Mouse (Mus musculus) intestine, embryonic 16.5 days (tissue): ENCODE measurements around the gene Mbnl2. TPM values are rescaled to one million over a fixed set of nuclear protein-coding genes. Genes with fewer than 3 reads are reported as not detected.

ENCODE experiments used
- ATAC-seq: fragments of 200-750 bp; cut with Nextera tagmentation; 2 replicates; pipeline ENCODE4 v1.8.0; 2017; ENCODE audit warnings: moderate TSS enrichment, moderate library complexity
- H3K27ac ChIP-seq: fragments of 300-500 bp; sonication (generic); 2 replicates; pipeline ENCODE4 v1.5.1; 2014; ENCODE audit warnings: mild to moderate bottlenecking, low read length
- H3K27me3 ChIP-seq: fragments of 300-500 bp; sonication (generic); replicated peaks from 2 replicates; pipeline ENCODE4 v1.6.1; 2014; ENCODE audit warnings: low read length, control low read depth, mixed read lengths; ENCODE audit not compliant: control insufficient read depth, insufficient read depth
- H3K36me3 ChIP-seq: fragments of 300-500 bp; sonication (generic); 2 replicates; pipeline ENCODE4 v1.6.1; 2014; ENCODE audit warnings: low read length, control low read depth; ENCODE audit not compliant: control insufficient read depth, insufficient read depth
- H3K4me1 ChIP-seq: fragments of 300-500 bp; sonication (generic); 2 replicates; pipeline ENCODE4 v1.6.1; 2014; ENCODE audit warnings: low read length, control low read depth, mixed read lengths; ENCODE audit not compliant: control insufficient read depth, insufficient read depth
- H3K4me2 ChIP-seq: fragments of 300-500 bp; sonication (generic); 2 replicates; pipeline ENCODE4 v1.6.1; 2014; ENCODE audit warnings: low read depth, low read length, control low read depth
- H3K4me3 ChIP-seq: fragments of 300-500 bp; sonication (generic); 2 replicates; pipeline ENCODE4 v1.5.1; 2014; ENCODE audit warnings: mild to moderate bottlenecking, low read length
- H3K9ac ChIP-seq: fragments of 300-500 bp; sonication (generic); 2 replicates; pipeline ENCODE4 v1.6.1; 2014; ENCODE audit warnings: low read depth, low read length
- H3K9me3 ChIP-seq: fragments of 300-500 bp; sonication (generic); 2 replicates; pipeline ENCODE4 v1.6.1; 2016; ENCODE audit warnings: low read length, control low read depth; ENCODE audit not compliant: control insufficient read depth
- WGBS: fragments of 180-500 bp; shearing (Covaris S2); extraction: QIAGEN DNeasy Blood & Tissue Kit; methylation state at CpG from one replicate; pipeline ENCODE4 v1.1.7; 2014; 5-methylcytosine and 5-hydroxymethylcytosine counted together
- polyA plus RNA-seq: library from polyadenylated mRNA; unstranded; fragments of >200 nt; fragmentation: Nextera tagmentation; extraction: Ambion mirVana; gene quantifications from 2 replicates; pipeline ENCODE4 v1.2.1, GENCODE M21; 2015

The Mbnl2 gene
- polyA plus RNA-seq, 1 experiment from 2014 or later = 114 TPM

GRCm38 (mm10) chr14:120330881-120331514 lies 55.5 kb downstream of the Mbnl2 start:
- no peaks in the 10 kb centered on the region; the same call in 1 of the 2 replicates for H3K36me3 ChIP-seq
- H3K9me3 ChIP-seq = no peaks in the 10 kb centered on the region
- ATAC-seq = peak; percentile 67
- no peak overlapping the region for H3K9ac ChIP-seq
- H3K4me3 ChIP-seq = no peak overlapping the region
- WGBS = 79% methylated on average over 13 of the region's 13 CpGs
- H3K27me3 ChIP-seq = no peaks in the 10 kb centered on the region
- no peak overlapping the region for H3K4me2 ChIP-seq
- peaks cover 10% of the 10 kb centered on the region for H3K4me1 ChIP-seq
- H3K27ac ChIP-seq = no peak overlapping the region

- 79% methylated on average over 15 of the region's 15 CpGs for WGBS
- H3K4me2 ChIP-seq = no peak overlapping the region
- no peaks in the 10 kb centered on the region; the same call in 1 of the 2 replicates for H3K36me3 ChIP-seq
- H3K9me3 ChIP-seq = no peaks in the 10 kb centered on the region
- no peaks in the 10 kb centered on the region for H3K27me3 ChIP-seq
- H3K27ac ChIP-seq = no peak overlapping the region
- no peak overlapping the region for H3K9ac ChIP-seq
- ATAC-seq = no peak
- peaks cover 27% of the 10 kb centered on the region for H3K4me1 ChIP-seq
- H3K4me3 ChIP-seq = no peak overlapping the region
These were observed 58.2 kb downstream of the Mbnl2 start for GRCm38 (mm10) chr14:120333465-120334243.

GRCm38 (mm10) chr14:120335366-120335765 lies 59.9 kb downstream of the Mbnl2 start:
- Histone ChIP-seq H3K27me3 (no peaks in the 10 kb centered on the region), H3K9me3 (no peaks in the 10 kb centered on the region), H3K9ac (no peak overlapping the region), H3K4me2 (no peak overlapping the region), H3K36me3 (no peaks in the 10 kb centered on the region), H3K4me3 (no peak overlapping the region), H3K4me1 (peaks cover 25% of the 10 kb centered on the region), H3K27ac (no peak overlapping the region)
- ATAC-seq = no peak
- WGBS = 79% methylated on average over 9 of the region's 9 CpGs

GRCm38 (mm10) chr14:120335871-120336270 lies 60.4 kb downstream of the Mbnl2 start:
- ATAC-seq = no peak
- 66% methylated on average over 6 of the region's 6 CpGs for WGBS

GRCm38 (mm10) chr14:120336380-120336779 lies 60.9 kb downstream of the Mbnl2 start:
- H3K27ac ChIP-seq = peak overlapping the region; percentile 79
- H3K4me1 ChIP-seq = peaks cover 24% of the 10 kb centered on the region
- no peaks in the 10 kb centered on the region for H3K9me3 ChIP-seq
- H3K4me3 ChIP-seq = no peak overlapping the region
- no peaks in the 10 kb centered on the region for H3K36me3 ChIP-seq
- H3K9ac ChIP-seq = no peak overlapping the region
- no peak overlapping the region for H3K4me2 ChIP-seq
- ATAC-seq = peak; percentile 44; the same call in 1 of the 2 replicates
- 46% methylated on average over 7 of the region's 7 CpGs for WGBS
- H3K27me3 ChIP-seq = no peaks in the 10 kb centered on the region

More at GRCm38 (mm10) chr14:120335871-120336270, 60.4 kb downstream of the Mbnl2 start:
- Histone ChIP-seq H3K4me1 (peaks cover 22% of the 10 kb centered on the region), H3K9ac (no peak overlapping the region), H3K9me3 (no peaks in the 10 kb centered on the region), H3K4me3 (no peak overlapping the region), H3K27me3 (no peaks in the 10 kb centered on the region), H3K36me3 (no peaks in the 10 kb centered on the region), H3K27ac (peak overlapping the region; percentile 23; the same call in 1 of the 2 replicates), H3K4me2 (no peak overlapping the region)

GRCm38 (mm10) chr14:120336841-120337240 lies 61.4 kb downstream of the Mbnl2 start:
- H3K27ac ChIP-seq = peak overlapping the region; percentile 79
- no peak overlapping the region for H3K4me2 ChIP-seq
- no peaks in the 10 kb centered on the region for H3K36me3 ChIP-seq
- no peak overlapping the region for H3K9ac ChIP-seq
- ATAC-seq = no peak
- H3K9me3 ChIP-seq = no peaks in the 10 kb centered on the region
- H3K27me3 ChIP-seq = no peaks in the 10 kb centered on the region
- peaks cover 27% of the 10 kb centered on the region for H3K4me1 ChIP-seq
- 58% methylated on average over 8 of the region's 8 CpGs for WGBS
- H3K4me3 ChIP-seq = no peak overlapping the region

DNA sequence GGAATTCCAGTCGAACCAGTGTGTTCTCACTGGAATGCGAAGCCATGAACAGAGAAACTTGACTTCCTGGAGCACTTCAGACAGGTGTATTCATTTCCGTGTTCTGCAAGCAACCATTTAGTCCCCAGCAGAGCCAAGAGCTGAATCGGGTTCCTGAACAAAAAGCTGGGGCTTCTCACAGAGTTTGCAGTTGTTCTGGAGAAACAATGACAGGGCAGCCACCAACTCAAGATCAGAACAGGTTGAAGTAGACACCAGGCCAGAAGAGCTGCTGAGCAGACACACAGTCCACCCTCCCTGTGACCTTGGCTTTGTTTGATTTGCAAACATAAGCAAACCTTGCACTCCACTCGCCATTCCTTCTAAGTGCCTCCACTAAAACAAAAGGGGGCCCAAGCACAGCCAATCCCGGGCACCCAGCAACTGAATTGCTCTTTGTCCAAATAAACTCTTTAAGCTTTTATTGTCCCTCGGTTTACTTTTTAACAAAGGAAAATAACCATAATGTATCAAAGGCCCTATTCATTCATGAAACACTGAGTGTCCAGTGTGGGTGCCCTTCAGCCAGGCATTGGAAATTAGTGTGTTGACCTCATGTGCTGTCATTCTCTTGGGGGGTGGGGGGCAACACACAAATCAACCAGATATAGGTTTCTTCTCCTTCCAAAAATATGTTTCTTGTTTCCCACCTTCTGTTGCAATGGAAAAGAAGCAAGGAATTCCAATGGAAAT lies 62.4 kb downstream of the Mbnl2 start:
- Histone ChIP-seq H3K27me3 (no peaks in the 10 kb centered on the region), H3K9me3 (no peaks in the 10 kb centered on the region), H3K4me1 (peaks cover 34% of the 10 kb centered on the region), H3K36me3 (no peaks in the 10 kb centered on the region), H3K9ac (no peak overlapping the region), H3K27ac (peak overlapping the region; percentile 79), H3K4me2 (peak overlapping the region; percentile 9; the same call in 1 of the 2 replicates), H3K4me3 (no peak overlapping the region)
- ATAC-seq = peak; percentile 88
- WGBS = 27% methylated on average over 7 of the region's 7 CpGs

DNA sequence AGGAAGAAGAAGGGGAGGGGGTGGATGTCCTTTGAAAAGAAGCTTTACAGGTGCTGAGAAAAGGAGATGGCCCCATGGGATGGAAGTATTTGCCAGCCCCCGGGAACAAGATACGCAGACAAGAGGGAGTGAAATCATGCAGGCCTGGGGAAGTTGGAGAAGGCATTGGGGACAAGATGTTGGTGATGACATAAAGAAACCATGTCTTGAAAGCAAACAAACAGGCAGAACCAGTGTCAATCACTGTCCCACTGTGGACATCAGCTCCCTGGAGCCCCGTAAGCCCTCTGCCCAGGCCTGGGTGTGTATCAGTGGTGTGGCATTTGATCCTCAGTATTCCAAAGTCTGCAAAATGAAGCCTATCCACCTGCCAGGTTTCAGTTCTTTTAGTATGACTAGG lies 63.2 kb downstream of the Mbnl2 start:
- H3K27me3 ChIP-seq = no peaks in the 10 kb centered on the region
- no peak overlapping the region for H3K4me3 ChIP-seq
- no peak for ATAC-seq
- no peak overlapping the region for H3K4me2 ChIP-seq
- no peak overlapping the region for H3K9ac ChIP-seq
- WGBS = 62% methylated on average over 3 of the region's 3 CpGs
- H3K27ac ChIP-seq = peak overlapping the region; percentile 27
- peaks cover 36% of the 10 kb centered on the region for H3K4me1 ChIP-seq
- no peaks in the 10 kb centered on the region for H3K9me3 ChIP-seq
- H3K36me3 ChIP-seq = no peaks in the 10 kb centered on the region

DNA sequence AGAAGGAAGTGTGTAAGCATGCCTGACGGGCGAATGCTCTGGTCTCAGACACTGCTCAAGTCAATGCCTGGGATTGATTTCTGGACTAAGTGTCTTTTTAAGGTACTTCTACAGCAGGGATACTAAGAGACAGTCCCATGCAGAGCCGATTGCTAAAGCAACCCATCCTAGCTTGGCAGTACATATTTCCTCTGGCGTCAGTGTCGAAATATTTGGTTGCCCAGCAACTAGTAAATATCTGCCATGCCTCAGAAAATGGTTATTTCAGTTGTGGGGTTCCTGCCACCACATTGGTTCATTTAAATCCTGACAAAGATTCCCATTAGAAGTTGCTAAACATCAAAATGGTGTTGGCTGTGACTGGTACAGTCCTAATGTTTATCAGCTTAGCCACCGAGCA lies 66.4 kb downstream of the Mbnl2 start:
- Histone ChIP-seq H3K4me1 (peaks cover 25% of the 10 kb centered on the region), H3K9ac (no peak overlapping the region), H3K9me3 (peaks cover 5% of the 10 kb centered on the region; the same call in 1 of the 2 replicates), H3K27me3 (no peaks in the 10 kb centered on the region), H3K4me2 (no peak overlapping the region), H3K27ac (peak overlapping the region; percentile 34; the same call in 1 of the 2 replicates), H3K36me3 (peaks cover 9% of the 10 kb centered on the region), H3K4me3 (no peak overlapping the region)
- WGBS = 74% methylated on average over 6 of the region's 6 CpGs
- ATAC-seq = no peak
